Mouse (Mus musculus) left cerebral cortex, postnatal 4 days (tissue): ENCODE data around the gene Galk2. TPM values are rescaled to one million over a fixed set of nuclear protein-coding genes. Genes with fewer than 3 reads are reported as not detected.

Experiments
- DNase-seq: peaks from one replicate; pipeline ENCODE4 v3.0.0-alpha.2; 2022
- intact Hi-C: fragments of 180-260 bp; cut with DNase I; formaldehyde crosslinking; loops from one replicate; pipeline ENCODE4 v1.15.1; 2025
- total RNA-seq, 2 experiments: library from RNA; stranded (reverse); gene quantifications; 2 replicates each; pipeline ENCODE4 v1.2.3; 2021

The Galk2 gene
- total RNA-seq, 2 experiments from 2014 or later = 25.1 to 25.8 TPM

- no peak for DNase-seq
- intact Hi-C loops = loop anchor here (10.0 kb wide), 3 partner anchors 140 to 530 kb away; partner anchors contain the start of gene Fgf7
Measured at GRCm38 (mm10) chr2:125895099-125895498, 36.2 kb downstream of the Galk2 start.

DNA sequence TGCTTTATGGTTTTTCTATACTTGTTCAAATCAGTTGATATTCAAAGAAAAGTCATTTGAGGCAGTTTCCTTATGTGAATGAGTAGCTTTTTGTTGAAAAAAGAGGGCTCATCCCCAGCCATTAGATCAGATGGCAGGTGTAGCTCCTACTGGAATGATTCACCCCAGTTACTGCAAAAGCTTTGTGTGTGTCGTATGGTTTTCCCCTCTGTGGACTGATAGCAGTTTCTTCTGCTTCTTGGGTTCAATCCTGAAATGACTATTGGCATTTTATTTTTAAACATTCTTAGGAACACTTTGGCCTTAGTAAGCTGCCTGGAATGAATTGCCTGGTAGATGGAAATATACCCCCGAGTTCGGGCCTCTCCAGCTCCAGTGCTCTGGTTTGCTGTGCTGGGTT is 37.4 kb downstream of the Galk2 start:
- no peak for DNase-seq
- intact Hi-C loops = loop anchor here (10.0 kb wide), 3 partner anchors 138 to 528 kb away; partner anchors contain the start of gene Fgf7

DNA sequence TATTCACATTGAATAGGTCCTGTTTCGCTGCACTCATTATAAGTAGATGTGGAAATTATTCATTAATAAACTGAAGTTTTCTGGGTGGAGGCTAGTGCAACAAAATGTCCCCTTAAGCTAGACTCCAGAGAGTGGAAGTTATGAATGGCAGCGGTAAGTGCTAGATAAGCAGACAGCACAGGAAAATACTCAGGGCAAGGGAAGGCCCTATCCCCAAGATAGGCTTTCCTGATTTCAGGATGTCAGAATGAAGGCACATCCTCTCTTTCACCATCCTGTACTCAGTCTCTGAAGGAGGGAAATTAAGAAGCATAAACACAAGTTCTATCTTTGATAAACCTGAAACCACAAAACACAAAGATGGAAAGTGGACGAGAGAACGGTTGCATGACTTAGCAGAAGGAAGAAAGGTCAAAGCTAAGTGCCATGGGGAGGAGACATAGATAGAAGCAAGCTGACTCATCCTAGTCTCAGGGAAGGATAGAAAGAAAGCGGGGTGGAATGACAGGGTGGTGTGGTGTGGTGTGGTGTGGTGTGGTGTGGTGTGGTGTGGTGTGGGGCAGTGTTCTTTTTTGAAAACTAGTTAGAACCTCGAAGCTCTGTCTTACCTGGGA is 42.0 kb downstream of the Galk2 start:
- intact Hi-C loops = no loop called here
- DNase-seq = no peak

DNA sequence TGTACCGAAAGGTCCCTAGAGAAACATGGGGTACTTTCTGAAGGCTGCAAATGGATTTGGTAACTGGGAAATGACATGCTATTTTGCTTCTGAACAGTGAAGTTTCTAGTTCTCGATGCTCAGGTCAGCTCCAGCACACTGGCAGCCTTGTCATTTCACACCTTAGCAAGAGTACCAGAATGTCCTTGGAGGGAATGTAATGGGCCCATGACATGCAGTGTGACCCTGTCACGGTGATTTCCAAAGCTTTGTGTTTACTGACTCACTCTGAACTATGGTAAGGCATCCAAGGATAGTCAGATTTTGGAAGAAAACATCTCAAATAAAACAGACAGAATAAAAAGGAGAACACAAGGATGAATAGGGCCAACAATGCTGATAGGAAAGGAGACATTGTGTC is 42.5 kb downstream of the Galk2 start:
- intact Hi-C loops = no loop called here
- DNase-seq = no peak

DNA sequence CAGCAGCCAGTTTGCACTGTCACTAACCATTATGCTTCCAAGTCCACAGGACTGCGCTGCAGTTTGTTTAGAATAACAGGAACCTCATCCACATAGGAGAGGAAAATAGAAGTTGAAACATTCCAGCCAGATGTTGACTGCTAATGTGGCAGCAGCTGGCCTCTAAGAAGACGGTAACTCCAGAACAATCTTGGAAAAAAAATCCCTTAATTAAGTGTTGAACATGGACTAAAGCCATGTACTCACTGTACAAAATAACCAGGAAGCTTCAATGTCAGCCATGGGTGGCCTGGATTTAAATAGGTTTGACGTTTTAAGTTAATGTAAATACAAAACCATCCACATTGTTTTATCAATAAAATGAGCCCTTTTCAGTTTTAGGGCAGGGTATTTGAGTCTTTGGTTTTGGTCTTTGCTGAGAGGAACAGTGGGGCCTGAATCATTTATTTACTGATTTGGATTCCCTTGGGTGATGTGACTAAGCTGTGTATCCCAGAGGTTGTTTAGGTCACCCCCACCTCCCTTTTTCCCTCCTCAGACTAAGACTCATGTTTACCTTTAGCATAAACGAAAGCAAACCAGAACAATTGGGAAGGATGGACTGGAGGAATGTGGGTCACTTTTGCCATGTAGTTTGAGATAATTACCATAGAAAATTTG is 47.6 kb downstream of the Galk2 start:
- no peak for DNase-seq
- intact Hi-C loops = no loop called here

- intact Hi-C loops = no loop called here
- no peak for DNase-seq
Measured at GRCm38 (mm10) chr2:125907580-125908255, 48.8 kb downstream of the Galk2 start.

DNA sequence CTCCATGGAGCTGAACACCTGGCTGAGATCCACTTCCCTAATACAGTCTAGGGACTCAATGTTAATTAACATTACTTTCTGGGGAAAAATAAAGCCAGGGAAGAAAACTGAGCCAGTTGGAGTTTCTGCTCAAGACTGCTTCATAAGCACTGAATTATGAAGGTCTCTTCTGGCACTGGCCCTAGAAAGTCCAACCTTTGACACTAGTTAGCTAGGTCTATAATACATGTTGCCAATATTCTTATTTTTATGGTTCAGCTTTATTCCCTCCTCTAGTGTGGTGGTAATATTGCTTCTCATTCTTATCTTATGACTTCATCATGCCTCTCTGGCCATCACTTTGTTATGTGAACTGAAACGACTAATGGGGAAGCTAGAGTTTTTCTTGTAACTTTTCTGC is 55.3 kb downstream of the Galk2 start:
- DNase-seq = no peak
- intact Hi-C loops = no loop called here

GRCm38 (mm10) chr2:125914713-125915112 is 55.8 kb downstream of the Galk2 start:
- intact Hi-C loops = no loop called here
- no peak for DNase-seq

DNA sequence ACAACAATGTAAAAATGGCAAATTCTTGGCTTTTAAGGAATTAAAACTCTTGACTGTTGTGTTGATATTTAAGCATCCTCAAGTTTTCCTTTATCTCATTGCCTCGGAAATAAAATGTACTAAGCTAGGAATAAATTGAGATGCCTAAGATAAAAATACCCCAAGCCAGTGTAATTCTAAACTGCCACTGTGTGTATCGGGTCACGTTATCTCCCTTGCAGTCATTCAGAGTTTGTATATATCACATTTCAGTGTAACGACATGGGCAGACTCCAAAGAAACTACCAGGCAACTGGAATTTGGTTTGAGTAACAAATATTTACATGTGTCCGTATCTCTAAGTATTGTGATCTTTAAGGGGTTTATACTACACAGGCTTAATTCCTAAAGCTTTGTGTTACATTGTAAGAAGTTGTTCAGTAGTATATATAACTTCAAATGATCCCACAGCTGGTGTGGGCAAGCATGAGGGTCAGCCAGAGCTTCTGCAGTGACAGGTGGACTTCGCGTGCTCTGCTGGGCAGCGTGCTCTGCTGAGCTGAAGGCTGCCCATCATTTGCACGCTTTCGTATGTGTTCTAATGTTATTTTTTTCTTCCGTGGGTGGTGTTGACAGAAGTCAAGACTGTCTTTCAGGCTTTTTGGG is 57.9 kb downstream of the Galk2 start:
- intact Hi-C loops = no loop called here
- DNase-seq = peak; percentile 5

DNA sequence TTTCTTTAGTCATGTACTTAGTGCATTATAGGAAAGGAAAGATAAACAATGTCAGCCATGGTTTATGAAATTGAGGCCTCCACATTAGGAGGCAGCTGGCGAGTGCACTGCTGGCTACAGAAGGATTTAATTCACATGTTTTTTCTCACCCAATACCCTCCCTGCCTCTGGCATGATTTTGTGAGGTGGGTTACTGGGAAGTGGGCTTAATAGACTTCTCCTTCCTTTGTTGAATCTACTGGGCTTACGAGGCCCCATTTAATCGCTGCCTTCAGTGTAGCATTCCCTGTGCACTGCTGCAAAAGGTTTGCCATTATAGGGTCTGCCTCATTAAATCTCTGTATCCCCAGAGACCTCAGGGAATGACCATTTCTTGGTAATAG is 58.4 kb downstream of the Galk2 start:
- intact Hi-C loops = no loop called here
- peak; percentile 5 for DNase-seq

DNA sequence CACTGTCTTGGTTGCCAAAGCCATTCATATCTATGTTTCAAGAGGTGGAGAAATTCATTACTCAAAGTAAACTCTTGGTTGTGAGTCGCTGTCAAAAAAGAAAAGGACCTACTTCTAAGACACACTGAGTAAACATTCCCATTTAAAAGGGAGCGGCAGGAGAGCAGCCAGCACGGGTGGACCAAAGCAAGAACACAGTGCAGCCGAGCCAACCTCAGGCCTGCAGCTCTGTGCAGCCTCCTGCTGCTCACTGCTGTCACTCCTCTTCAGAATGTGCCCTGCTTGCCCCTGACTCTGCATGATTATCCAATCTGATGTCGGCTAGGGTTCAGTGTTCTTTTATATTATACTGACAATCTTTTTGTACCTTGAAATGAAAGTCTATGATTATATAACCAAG is 62.4 kb downstream of the Galk2 start:
- intact Hi-C loops = no loop called here
- DNase-seq = peak; percentile 41

DNA sequence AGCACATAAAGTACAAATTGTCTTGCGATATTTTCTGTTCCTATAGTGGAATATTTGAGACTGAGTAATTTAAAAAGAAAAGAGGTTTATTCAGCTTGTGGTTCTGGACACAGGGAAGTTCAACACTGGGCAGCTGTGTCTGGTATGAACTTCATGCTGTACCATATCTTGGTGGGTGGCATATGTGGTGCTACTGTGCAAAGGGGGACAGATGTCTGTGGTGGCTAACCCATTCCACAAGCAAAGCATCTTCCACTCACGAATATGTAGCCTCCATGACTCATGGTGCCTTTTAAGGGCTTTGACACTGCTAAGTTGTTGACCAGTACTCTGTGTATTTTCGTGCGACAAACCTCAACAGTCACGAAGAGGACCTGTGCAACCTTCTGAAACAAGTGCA is 63.2 kb downstream of the Galk2 start:
- intact Hi-C loops = no loop called here
- DNase-seq = no peak

DNA sequence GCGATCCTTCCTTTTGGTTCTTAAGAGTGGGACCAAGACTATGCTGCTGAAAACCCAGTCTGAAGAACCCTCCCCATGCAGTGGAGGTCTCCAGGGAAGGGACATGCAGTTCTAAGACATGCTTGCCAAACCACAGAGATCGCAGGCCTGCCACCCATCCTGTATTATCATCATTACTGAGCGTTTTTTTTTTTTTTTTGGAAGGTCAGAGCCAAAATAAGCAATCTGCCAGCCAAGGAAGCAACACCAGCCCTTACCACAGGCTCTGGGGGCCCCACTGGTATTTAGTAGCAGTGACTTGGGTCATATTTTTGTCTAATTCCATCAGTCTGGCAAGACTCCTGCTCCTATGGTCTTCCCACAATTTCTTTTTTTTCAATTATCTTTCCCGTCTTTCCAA is 64.0 kb downstream of the Galk2 start:
- intact Hi-C loops = no loop called here
- no peak for DNase-seq

DNA sequence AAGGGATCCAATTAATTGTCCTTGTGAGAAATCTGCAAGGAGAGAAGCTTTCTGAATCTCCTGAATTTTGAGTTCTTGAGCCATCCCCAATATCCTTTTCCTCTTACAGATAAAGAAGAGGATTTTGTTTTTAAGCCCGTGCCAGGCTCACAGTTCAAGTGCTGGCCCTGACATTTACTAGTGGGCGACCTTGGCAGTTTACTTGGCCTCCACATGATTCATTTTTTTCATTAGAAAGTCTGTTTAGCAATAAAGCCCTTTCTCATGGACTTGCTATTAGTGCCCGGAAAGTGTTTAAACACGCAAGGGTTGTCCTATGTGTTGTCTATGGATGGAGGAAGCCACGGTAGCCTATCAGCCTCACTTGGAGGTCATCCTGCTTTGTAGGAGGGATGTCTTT is 64.4 kb downstream of the Galk2 start:
- no peak for DNase-seq
- intact Hi-C loops = no loop called here

- DNase-seq = no peak
Measured at GRCm38 (mm10) chr2:125924554-125924953, 65.6 kb downstream of the Galk2 start.

GRCm38 (mm10) chr2:125925081-125925480 is 66.2 kb downstream of the Galk2 start:
- no peak for DNase-seq
- intact Hi-C loops = no loop called here

More at GRCm38 (mm10) chr2:125924554-125924953, 65.6 kb downstream of the Galk2 start:
- intact Hi-C loops = no loop called here

DNA sequence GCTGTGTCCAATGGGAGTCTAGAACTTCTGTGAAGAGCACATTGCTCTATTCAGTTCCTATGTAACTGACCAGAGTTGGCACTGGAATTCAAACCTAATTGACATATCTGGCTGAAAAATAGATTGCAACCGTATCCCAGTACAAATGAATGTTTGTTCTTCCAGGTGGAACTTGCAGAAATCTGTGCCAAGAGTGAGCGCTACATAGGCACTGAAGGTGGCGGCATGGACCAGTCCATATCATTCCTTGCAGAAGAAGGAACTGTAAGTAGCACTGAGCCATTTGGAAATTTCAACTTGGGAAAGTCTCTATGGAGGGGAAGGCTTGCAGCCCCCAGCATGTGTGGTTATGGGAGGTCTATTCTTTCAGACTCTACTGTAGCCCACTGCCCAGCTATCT is 70.5 kb downstream of the Galk2 start:
- no peak for DNase-seq
- intact Hi-C loops = no loop called here

- intact Hi-C loops = no loop called here
- DNase-seq = no peak
Measured at GRCm38 (mm10) chr2:125929872-125930271, 71.0 kb downstream of the Galk2 start.

- DNase-seq = no peak
- intact Hi-C loops = no loop called here
Measured at GRCm38 (mm10) chr2:125931193-125931592, 72.3 kb downstream of the Galk2 start.

DNA sequence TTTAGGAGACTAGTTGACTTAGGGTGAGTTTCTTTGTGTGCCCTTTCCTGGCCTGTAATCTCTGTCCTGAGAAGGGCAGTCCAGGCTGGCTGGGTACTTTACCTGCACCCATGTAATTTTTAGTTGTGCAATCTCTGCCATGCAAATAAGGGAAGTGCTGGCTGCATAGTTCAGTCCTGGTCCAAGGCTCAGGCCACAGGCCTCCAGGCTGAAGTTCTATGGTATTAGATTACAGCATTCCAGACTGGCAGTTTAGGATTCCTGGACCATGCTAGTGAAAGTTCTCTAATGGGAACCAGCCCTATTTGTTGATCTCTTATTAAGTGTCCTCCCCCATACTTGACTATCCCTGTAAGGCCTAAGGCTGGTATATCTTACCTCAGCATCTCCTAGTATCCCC is 73.8 kb downstream of the Galk2 start:
- intact Hi-C loops = no loop called here
- no peak for DNase-seq

GRCm38 (mm10) chr2:125933977-125934376 is 75.1 kb downstream of the Galk2 start:
- no peak for DNase-seq
- intact Hi-C loops = no loop called here

DNA sequence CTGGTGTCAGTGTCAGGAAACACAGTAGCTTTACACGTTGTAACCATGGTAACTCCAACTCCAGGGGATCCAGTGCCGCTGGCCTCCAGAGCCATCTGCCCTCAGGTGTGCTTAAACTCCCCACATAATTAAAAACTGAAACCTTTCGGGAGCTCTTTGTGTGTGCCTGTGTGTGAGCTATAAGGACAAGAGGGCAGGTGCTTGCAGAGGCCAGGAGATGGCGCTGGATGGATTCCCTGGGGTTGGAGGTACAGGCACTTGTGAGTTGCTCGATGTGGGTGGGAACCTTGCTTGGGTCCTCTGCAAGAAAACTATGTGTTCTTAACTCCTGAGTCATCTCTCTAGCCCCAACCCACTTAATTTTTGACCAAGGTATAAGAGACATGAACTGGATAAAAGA is 77.5 kb downstream of the Galk2 start:
- DNase-seq = peak; percentile 8
- intact Hi-C loops = no loop called here
